Mouse (Mus musculus) hindbrain, embryonic 10.5 days (tissue): ENCODE measurements at regions not wholly inside any gene's neighbourhood (a gene's known extent, or its start where the extent isn't known, plus 50 kb on each side); places are given as distances from the start of the nearest gene placed in this dataset.

Experiments used
- DNase-seq: peaks from one replicate; pipeline ENCODE4 v3.0.0-alpha.2; 2017; ENCODE audit warnings: low spot score
- H3K27ac ChIP-seq: fragments of 300-500 bp; sonication (generic); 2 replicates; pipeline ENCODE4 v1.5.1; 2016; ENCODE audit warnings: mild to moderate bottlenecking, moderate library complexity
- H3K27me3 ChIP-seq: fragments of 300-500 bp; sonication (generic); 2 replicates; pipeline ENCODE4 v1.6.1; 2016; ENCODE audit warnings: mild to moderate bottlenecking; ENCODE audit not compliant: poor library complexity, insufficient read depth, severe bottlenecking
- H3K36me3 ChIP-seq: fragments of 300-500 bp; sonication (generic); 2 replicates; pipeline ENCODE4 v1.6.1; 2016; ENCODE audit warnings: mild to moderate bottlenecking, moderate library complexity
- H3K4me1 ChIP-seq: fragments of 300-500 bp; sonication (generic); replicated peaks from 2 replicates; pipeline ENCODE4 v1.6.1; 2016; ENCODE audit warnings: mild to moderate bottlenecking
- H3K4me3 ChIP-seq: fragments of 300-500 bp; sonication (generic); 2 replicates; pipeline ENCODE4 v1.5.1; 2016; ENCODE audit warnings: mild to moderate bottlenecking, moderate library complexity
- H3K9me3 ChIP-seq: fragments of 300-500 bp; sonication (generic); 2 replicates; pipeline ENCODE4 v1.6.1; 2016; ENCODE audit warnings: mild to moderate bottlenecking, moderate library complexity
- WGBS: fragments of 180-500 bp; shearing (Covaris S2); methylation state at CpG from one replicate; pipeline ENCODE4 v1.1.7; 2016; 5-methylcytosine and 5-hydroxymethylcytosine counted together

- 92% methylated on average over 3 of the region's 3 CpGs for WGBS
- no peak for DNase-seq
- no peak overlapping the region for H3K4me3 ChIP-seq
- H3K4me1 ChIP-seq, result no peaks in the 10 kb centered on the region
- no peak overlapping the region for H3K27ac ChIP-seq
- H3K9me3 ChIP-seq, result no peaks in the 10 kb centered on the region
- H3K36me3 ChIP-seq, result no peaks in the 10 kb centered on the region
- H3K27me3 ChIP-seq, result no peaks in the 10 kb centered on the region
Observed at GRCm38 (mm10) chr17:68057264-68057663, 53.3 kb upstream of the Arhgap28 start.

DNA sequence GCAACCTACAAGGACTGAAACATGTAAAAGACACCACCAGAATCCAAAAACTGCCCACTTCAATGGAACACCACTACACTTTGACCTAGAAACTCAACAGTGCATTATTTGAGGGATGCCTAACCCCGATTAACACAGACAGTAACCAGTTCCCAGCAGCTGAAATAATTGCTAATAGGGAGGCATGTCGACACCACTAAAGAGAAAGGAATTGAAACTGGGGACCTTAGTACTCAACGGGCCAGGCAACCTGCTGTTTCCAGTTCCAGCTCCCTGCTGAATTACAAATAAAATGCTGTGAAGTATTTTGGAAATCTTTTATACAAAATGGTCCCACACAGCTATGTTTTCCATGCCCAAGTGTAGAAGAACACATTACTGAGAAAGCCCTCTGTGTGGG is 56.5 kb upstream of the Arhgap28 start:
- WGBS, result 85% methylated on average over 3 of the region's 3 CpGs
- no peaks in the 10 kb centered on the region for H3K27me3 ChIP-seq
- H3K36me3 ChIP-seq, result no peaks in the 10 kb centered on the region
- H3K4me3 ChIP-seq, result no peak overlapping the region
- no peak overlapping the region for H3K27ac ChIP-seq
- H3K4me1 ChIP-seq, result no peaks in the 10 kb centered on the region
- no peak for DNase-seq
- no peaks in the 10 kb centered on the region for H3K9me3 ChIP-seq

GRCm38 (mm10) chr17:68065751-68066150 is 61.8 kb upstream of the Arhgap28 start:
- no peak overlapping the region for H3K4me3 ChIP-seq
- H3K27ac ChIP-seq, result no peak overlapping the region
- H3K27me3 ChIP-seq, result no peaks in the 10 kb centered on the region
- peaks cover 2% of the 10 kb centered on the region; the same call in 1 of the 2 replicates for H3K4me1 ChIP-seq
- H3K36me3 ChIP-seq, result no peaks in the 10 kb centered on the region
- H3K9me3 ChIP-seq, result no peaks in the 10 kb centered on the region
- WGBS, result 83% methylated on average over 9 of the region's 9 CpGs
- no peak for DNase-seq

GRCm38 (mm10) chr17:68066204-68066603 is 62.3 kb upstream of the Arhgap28 start:
- H3K27me3 ChIP-seq, result no peaks in the 10 kb centered on the region
- H3K27ac ChIP-seq, result no peak overlapping the region
- H3K9me3 ChIP-seq, result no peaks in the 10 kb centered on the region
- WGBS, result 94% methylated on average over 2 of the region's 2 CpGs
- H3K36me3 ChIP-seq, result no peaks in the 10 kb centered on the region
- no peak overlapping the region for H3K4me3 ChIP-seq
- no peak for DNase-seq
- peaks cover 6% of the 10 kb centered on the region for H3K4me1 ChIP-seq

DNA sequence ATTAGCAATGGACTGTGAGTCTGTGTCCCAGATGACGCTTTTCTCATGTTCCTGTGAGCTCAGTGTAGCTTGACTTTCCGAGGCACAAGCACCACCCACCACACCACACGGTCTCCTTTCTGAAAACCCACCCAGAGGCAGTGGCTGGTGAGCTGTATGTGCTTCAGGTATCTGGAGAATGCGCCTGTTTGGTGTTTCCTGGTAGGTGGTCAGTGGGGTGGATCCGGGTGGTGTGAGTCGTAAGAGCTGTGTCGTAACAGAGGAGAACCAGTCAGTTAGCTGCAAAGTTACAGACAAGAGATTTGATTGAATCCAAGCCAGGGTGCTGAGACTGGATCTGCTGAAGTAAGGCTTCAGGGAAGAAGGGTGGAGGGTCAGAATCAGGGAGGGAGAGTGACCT is 65.1 kb upstream of the Arhgap28 start:
- 83% methylated on average over 7 of the region's 7 CpGs for WGBS
- H3K27ac ChIP-seq, result no peak overlapping the region
- peaks cover 11% of the 10 kb centered on the region for H3K4me1 ChIP-seq
- no peaks in the 10 kb centered on the region for H3K27me3 ChIP-seq
- no peaks in the 10 kb centered on the region for H3K9me3 ChIP-seq
- DNase-seq, result no peak
- H3K4me3 ChIP-seq, result no peak overlapping the region
- H3K36me3 ChIP-seq, result no peaks in the 10 kb centered on the region

GRCm38 (mm10) chr17:68069484-68069883 is 65.6 kb upstream of the Arhgap28 start:
- Histone ChIP-seq H3K27ac (no peak overlapping the region), H3K27me3 (no peaks in the 10 kb centered on the region), H3K4me3 (no peak overlapping the region), H3K9me3 (no peaks in the 10 kb centered on the region), H3K36me3 (no peaks in the 10 kb centered on the region), H3K4me1 (peaks cover 11% of the 10 kb centered on the region)
- DNase-seq, result no peak
- WGBS, result 83% methylated on average over 5 of the region's 5 CpGs

DNA sequence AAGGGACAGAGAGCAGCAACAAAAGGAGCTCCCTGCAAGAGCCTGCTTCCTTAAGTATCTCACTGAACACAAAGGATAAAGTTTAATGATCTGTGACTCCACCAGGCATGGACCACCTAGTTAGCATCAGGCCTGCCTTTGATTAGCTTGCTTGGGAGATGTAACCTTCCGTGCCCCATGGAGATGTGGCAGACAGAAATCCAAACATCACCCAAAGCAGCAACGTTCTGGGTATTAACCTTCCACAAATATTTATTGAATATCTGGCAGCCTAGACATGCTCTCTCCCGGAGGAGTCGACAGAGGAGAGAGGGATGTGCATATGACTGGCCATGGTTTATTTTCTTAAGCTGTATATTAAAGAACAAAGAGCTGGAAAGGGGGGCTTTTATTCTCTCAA is 67.6 kb upstream of the Arhgap28 start:
- H3K36me3 ChIP-seq, result no peaks in the 10 kb centered on the region
- H3K27me3 ChIP-seq, result no peaks in the 10 kb centered on the region
- peak; percentile 28 for DNase-seq
- no peak overlapping the region for H3K4me3 ChIP-seq
- H3K9me3 ChIP-seq, result no peaks in the 10 kb centered on the region
- WGBS, result 17% methylated on average over 4 of the region's 4 CpGs
- no peak overlapping the region for H3K27ac ChIP-seq
- peaks cover 11% of the 10 kb centered on the region for H3K4me1 ChIP-seq

- Histone ChIP-seq H3K36me3 (no peaks in the 10 kb centered on the region), H3K4me3 (no peak overlapping the region), H3K27ac (no peak overlapping the region), H3K9me3 (no peaks in the 10 kb centered on the region), H3K27me3 (no peaks in the 10 kb centered on the region), H3K4me1 (peaks cover 10% of the 10 kb centered on the region)
- WGBS, result 85% methylated on average over 2 of the region's 2 CpGs
- no peak for DNase-seq
Observed at GRCm38 (mm10) chr17:68075712-68076111, 71.8 kb upstream of the Arhgap28 start.

DNA sequence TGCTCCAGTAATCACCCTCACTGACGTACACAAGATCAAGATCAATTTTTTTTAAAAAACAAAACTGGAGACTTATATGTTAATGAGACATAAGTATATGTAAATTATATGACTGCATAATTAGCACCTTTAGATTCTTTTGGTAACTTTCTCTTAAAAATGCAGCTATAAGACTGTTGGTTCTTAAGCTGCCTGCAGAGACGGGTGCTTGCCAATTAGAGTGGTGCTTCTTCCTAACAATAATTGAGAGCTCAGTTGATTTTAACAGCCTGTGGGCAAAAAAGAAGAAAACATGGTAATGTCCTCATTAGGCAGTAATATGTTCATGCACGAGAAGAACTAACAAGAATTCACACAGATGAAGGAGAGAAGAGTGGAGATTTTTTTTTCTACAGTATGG is 74.8 kb upstream of the Arhgap28 start:
- Histone ChIP-seq H3K27me3 (no peaks in the 10 kb centered on the region), H3K4me3 (no peak overlapping the region), H3K9me3 (no peaks in the 10 kb centered on the region), H3K36me3 (no peaks in the 10 kb centered on the region), H3K27ac (no peak overlapping the region), H3K4me1 (no peaks in the 10 kb centered on the region)
- 84% methylated on average over 3 of the region's 3 CpGs for WGBS
- DNase-seq, result no peak

GRCm38 (mm10) chr17:68084446-68084845 is 80.5 kb upstream of the Arhgap28 start:
- DNase-seq, result no peak
- Histone ChIP-seq H3K27ac (no peak overlapping the region), H3K36me3 (no peaks in the 10 kb centered on the region), H3K27me3 (no peaks in the 10 kb centered on the region), H3K9me3 (no peaks in the 10 kb centered on the region), H3K4me1 (no peaks in the 10 kb centered on the region), H3K4me3 (no peak overlapping the region)
- 90% methylated on average over 2 of the region's 2 CpGs for WGBS

GRCm38 (mm10) chr17:68087149-68087548 is 83.2 kb upstream of the Arhgap28 start:
- Histone ChIP-seq H3K27me3 (no peaks in the 10 kb centered on the region), H3K4me3 (no peak overlapping the region), H3K36me3 (no peaks in the 10 kb centered on the region), H3K27ac (no peak overlapping the region), H3K4me1 (no peaks in the 10 kb centered on the region), H3K9me3 (no peaks in the 10 kb centered on the region)
- no peak for DNase-seq
- WGBS, result 79% methylated on average over 1 of the region's 1 CpGs

DNA sequence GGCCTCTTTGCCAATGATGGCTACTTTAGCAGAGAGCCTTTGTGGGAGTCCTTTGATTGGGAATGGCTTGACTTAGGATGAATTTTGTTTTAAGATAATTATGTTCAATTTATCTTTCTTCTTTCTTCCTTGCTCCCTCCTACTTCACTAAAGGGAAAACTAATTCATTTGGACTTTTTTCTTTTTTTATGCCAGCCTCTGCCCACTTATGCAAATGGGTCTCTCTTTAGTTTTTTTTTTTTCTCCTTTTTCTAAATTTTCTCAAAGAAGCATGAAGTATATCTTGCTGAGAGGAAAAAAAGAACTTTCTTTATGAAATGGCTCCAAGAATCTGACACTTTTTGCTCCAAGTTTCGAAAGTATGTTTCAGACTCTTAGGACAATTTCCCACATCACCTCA is 85.3 kb upstream of the Arhgap28 start:
- Histone ChIP-seq H3K36me3 (no peaks in the 10 kb centered on the region), H3K4me3 (no peak overlapping the region), H3K4me1 (no peaks in the 10 kb centered on the region), H3K9me3 (no peaks in the 10 kb centered on the region), H3K27ac (no peak overlapping the region), H3K27me3 (no peaks in the 10 kb centered on the region)
- DNase-seq, result no peak
- 99% methylated on average over 1 of the region's 1 CpGs for WGBS

- 77% methylated on average over 1 of the region's 1 CpGs for WGBS
- Histone ChIP-seq H3K27me3 (no peaks in the 10 kb centered on the region), H3K27ac (no peak overlapping the region), H3K4me3 (no peak overlapping the region), H3K4me1 (no peaks in the 10 kb centered on the region), H3K36me3 (no peaks in the 10 kb centered on the region), H3K9me3 (no peaks in the 10 kb centered on the region)
- no peak for DNase-seq
Observed at GRCm38 (mm10) chr17:68089830-68090229, 85.9 kb upstream of the Arhgap28 start.

GRCm38 (mm10) chr17:68096982-68097381 is 93.1 kb upstream of the Arhgap28 start:
- WGBS, result 67% methylated on average over 2 of the region's 2 CpGs
- no peaks in the 10 kb centered on the region for H3K4me1 ChIP-seq

More at GRCm38 (mm10) chr17:68096982-68097381, 93.1 kb upstream of the Arhgap28 start:
- DNase-seq, result no peak
- no peak overlapping the region for H3K27ac ChIP-seq
- no peaks in the 10 kb centered on the region for H3K36me3 ChIP-seq
- H3K4me3 ChIP-seq, result no peak overlapping the region
- H3K9me3 ChIP-seq, result no peaks in the 10 kb centered on the region
- no peaks in the 10 kb centered on the region for H3K27me3 ChIP-seq
